Mouse (Mus musculus): ENCODE results near the gene Trim43a. TPM values are rescaled to one million over a fixed set of nuclear protein-coding genes. Genes with fewer than 3 reads are reported as not detected.
"Not testable (repeated sequence)": the region's sequence is repeated elsewhere in the genome, so short reads cannot be mapped to it uniquely, and the experiment has no call there.

Gene Trim43a
- polyA plus RNA-seq (2012; rRNA removed) = not detected in 2 replicates

- not testable (repeated sequence) for DNase-seq (ENCODE audit: low read depth, low spot score)
- 76% methylated on average over 2 of the region's 2 CpGs for WGBS
These were observed at the start of gene Trim43a for GRCm38 (mm10) chr9:88580591-88580990. Trim43a (plus strand) TSS chr9:88580891.

- DNase-seq (ENCODE audit: low read depth, low spot score) = no peak
- 89% methylated on average over 5 of the region's 5 CpGs for WGBS
These were observed 46.6 kb upstream of the Trim43a start for GRCm38 (mm10) chr9:88534093-88534492.

DNA sequence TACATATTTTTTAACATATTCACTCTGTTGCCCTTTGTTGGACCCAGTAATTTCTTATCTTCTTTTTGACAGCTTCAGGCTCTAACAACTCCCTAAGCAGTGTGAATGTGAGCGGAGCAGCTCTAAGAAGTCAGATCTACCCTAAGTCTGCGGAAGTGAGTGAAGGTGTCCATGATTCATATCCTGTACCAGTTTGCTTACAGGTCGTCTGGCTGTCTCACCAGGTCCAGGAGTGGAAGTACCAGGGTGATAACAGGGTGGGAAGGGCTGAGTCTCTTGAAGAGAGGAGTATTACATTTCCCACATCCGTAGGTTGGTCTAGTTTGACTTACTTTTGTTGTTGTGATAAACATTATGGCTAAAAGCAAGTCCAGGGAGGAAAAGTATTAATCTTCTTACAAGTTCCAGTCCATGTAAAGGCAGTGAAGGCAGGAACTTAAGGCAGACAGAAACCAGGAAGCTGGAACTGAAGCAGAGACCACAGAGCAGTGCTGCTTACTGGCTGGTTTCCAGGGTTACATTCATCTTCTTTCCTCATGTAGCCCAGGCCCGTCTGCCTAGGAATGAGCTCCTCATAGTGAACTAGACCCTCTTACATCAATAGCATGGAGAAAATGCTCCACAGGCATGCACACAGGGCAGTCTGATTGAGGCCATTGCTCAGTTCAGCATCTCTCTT lies 41.0 kb upstream of the Trim43a start:
- WGBS = 76% methylated on average over 5 of the region's 5 CpGs
- DNase-seq (ENCODE audit: low read depth, low spot score) = no peak

DNA sequence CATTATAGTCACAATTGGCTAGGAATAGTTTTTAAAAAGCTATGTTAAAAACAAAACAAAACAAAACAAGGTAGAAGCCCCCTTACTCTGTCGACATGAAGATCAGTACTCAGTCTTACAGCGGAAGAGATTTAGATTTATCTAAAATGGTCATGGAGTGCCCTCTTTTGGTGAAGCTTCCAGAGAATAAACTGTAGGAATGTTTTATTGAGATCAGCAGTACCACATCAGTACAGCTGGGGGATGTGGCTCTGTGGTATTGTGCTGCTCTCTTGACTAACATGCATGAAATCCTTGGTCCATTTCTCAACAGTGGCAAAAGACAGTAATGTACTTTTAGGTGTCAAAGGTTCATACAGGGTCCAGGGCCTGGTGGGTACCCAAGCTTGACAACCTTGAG lies 37.9 kb upstream of the Trim43a start:
- 19% methylated on average over 2 of the region's 2 CpGs for WGBS
- no peak for DNase-seq (ENCODE audit: low read depth, low spot score)

- 40% methylated on average over 3 of the region's 3 CpGs for WGBS
- no peak for DNase-seq (ENCODE audit: low read depth, low spot score)
These were observed 35.2 kb upstream of the Trim43a start for GRCm38 (mm10) chr9:88545534-88545933.

GRCm38 (mm10) chr9:88546166-88546565 lies 34.5 kb upstream of the Trim43a start:
- 1% methylated on average over 2 of the region's 2 CpGs for WGBS
- DNase-seq (ENCODE audit: low read depth, low spot score) = peak; percentile 44

GRCm38 (mm10) chr9:88546657-88547056 lies 34.0 kb upstream of the Trim43a start:
- 57% methylated on average over 8 of the region's 8 CpGs for WGBS

GRCm38 (mm10) chr9:88547270-88547669 lies 33.4 kb upstream of the Trim43a start:
- WGBS = 12% methylated on average over 7 of the region's 7 CpGs
- peak; percentile 33 for DNase-seq (ENCODE audit: low read depth, low spot score)

More at GRCm38 (mm10) chr9:88546657-88547056, 34.0 kb upstream of the Trim43a start:
- no peak for DNase-seq (ENCODE audit: low read depth, low spot score)

GRCm38 (mm10) chr9:88547851-88548613 lies 32.7 kb upstream of the Trim43a start, which contains the start of gene Zfp949:
Zfp949 (plus strand) TSS chr9:88548020.
- under 1% methylated on average over 30 of the region's 30 CpGs for WGBS

DNA sequence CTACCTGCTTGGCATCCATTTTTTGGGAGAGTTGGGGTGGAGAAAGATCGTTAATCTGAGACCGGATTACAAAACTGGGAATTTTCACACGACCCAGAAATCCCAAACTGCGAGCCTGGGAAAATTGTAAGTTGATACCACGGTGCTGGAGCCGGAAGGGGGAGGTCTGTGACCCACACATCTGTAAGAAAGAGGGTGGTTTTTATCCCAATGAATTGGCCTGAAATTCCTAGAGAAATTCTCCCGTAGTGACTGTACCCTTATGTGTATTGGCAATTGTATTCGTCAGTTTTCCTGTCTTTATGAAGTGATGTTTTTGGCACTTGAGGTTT lies 32.1 kb upstream of the Trim43a start:
- DNase-seq (ENCODE audit: low read depth, low spot score) = no peak
- 2% methylated on average over 8 of the region's 8 CpGs for WGBS

More at GRCm38 (mm10) chr9:88547851-88548613, 32.7 kb upstream of the Trim43a start, which contains the start of gene Zfp949:
- peak; percentile 73 for DNase-seq (ENCODE audit: low read depth, low spot score)

- DNase-seq (ENCODE audit: low read depth, low spot score) = no peak
- WGBS = 97% methylated on average over 14 of the region's 14 CpGs
These were observed 27.6 kb upstream of the Trim43a start for GRCm38 (mm10) chr9:88553071-88553470.

- DNase-seq (ENCODE audit: low read depth, low spot score) = no peak
- 92% methylated on average over 4 of the region's 4 CpGs for WGBS
These were observed 22.5 kb upstream of the Trim43a start for GRCm38 (mm10) chr9:88558146-88558545.

GRCm38 (mm10) chr9:88561476-88561875 lies 19.2 kb upstream of the Trim43a start:
- 95% methylated on average over 2 of the region's 2 CpGs for WGBS
- DNase-seq (ENCODE audit: low read depth, low spot score) = not testable (repeated sequence)

DNA sequence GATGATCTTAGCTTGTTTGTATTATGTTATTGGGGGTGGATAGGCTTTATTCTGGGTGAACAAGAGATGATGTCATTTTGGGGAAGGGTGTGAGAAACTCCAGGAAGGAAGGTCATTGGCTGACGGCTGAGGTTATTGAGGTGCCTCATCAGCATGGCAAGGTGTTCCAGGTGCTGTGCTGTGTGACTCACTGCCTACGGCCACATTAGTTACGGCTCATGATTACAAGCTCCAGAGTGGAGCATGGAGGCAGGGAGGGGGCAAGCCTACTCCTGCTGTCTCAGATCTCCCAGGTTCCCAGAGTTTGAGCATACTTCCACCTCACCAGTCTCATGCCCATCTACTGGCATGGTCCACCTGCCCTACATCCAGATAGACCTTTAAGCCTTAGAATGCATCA lies 10.2 kb upstream of the Trim43a start:
- WGBS = 98% methylated on average over 3 of the region's 3 CpGs
- DNase-seq (ENCODE audit: low read depth, low spot score) = not testable (repeated sequence)

GRCm38 (mm10) chr9:88593708-88594107 lies 13.0 kb downstream of the Trim43a start:
- 77% methylated on average over 6 of the region's 6 CpGs for WGBS

DNA sequence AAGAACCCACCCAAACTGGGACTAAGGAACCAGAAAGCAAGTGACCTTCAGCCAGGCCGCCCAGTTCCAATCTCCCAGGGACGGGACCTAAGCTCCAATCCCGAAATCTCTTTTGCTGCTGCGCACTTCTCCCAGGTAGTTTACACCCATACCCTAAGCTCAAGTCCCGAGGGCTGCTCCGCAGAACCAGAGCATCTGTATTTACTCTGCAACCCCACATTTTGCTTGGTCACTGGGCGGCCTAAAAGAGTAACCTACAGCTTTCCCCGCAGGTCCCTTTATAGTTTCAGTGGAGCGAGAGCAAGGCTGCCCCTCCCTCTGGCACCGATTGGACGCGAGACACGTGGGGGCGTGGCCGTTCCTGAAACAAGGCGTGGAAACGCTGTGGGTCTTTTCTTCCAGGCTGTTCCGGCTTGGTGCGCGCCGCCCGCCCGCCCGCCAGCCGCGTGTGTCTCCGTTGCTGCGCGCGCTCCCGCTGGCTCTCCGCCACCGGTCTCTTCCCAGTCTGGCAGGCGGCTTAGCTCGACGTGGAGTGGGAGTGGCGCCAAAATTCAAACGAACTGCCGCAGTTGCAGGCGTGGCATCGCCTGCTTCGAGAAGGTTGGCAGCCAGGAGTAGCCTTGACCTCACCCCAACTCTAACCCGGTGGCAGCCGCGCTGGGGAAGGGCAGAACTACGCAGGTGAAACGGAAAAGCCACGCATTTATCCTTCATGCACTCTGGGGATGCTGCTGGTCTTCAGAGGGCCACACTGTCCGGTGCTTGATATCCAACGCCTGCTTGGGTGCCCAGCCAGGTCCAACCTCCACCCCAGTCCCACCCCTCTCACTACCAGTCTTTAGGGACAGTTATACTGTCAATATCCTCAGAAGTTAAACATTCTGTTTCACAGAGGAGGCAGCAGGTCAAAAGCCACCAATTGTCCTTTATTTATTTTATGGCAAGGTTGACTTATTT lies 18.8 kb downstream of the Trim43a start:
- DNase-seq (ENCODE audit: low read depth, low spot score) = peak; percentile 54
- 1% methylated on average over 48 of the region's 50 CpGs for WGBS

More at GRCm38 (mm10) chr9:88593708-88594107, 13.0 kb downstream of the Trim43a start:
- DNase-seq (ENCODE audit: low read depth, low spot score) = not testable (repeated sequence)

GRCm38 (mm10) chr9:88625803-88626514 lies 45.3 kb downstream of the Trim43a start:
- 58% methylated on average over 17 of the region's 20 CpGs for WGBS
- not testable (repeated sequence) for DNase-seq (ENCODE audit: low read depth, low spot score)

DNA sequence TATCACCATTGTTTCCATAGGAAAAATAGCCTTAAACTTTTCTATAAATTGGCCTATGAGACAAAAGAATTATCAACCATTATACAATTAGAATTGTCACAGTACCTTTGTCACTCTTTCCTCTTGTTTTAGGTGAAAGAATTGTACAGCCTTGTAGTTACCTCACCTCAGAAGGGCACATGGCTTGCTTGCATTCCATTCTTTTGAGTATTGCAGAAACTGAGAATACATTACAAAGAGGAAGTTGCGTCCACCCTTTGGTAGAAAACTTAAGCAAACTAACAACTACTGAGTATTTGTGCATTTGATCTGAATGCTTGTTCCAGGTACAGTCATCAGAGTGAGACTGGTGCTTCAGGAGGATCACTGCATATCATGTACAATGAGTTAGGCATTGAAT lies 57.4 kb downstream of the Trim43a start:
- not testable (repeated sequence) for DNase-seq (ENCODE audit: low read depth, low spot score)
- WGBS = 85% methylated on average over 1 of the region's 1 CpGs
